Mouse (Mus musculus) small intestine, adult 2 months (tissue): Measurements from ENCODE around the gene Ehd3.

Experiments
- CTCF ChIP-seq: fragments of 200-500 bp; IDR thresholded peaks from 2 replicates; pipeline ENCODE4 v1.5.1; 2012; ENCODE audit warnings: low read depth, mild to moderate bottlenecking, control low read depth, inconsistent platforms, low read length, moderate library complexity, mixed read lengths; ENCODE audit not compliant: insufficient replicate concordance, insufficient read length; ENCODE audit errors: extremely low read depth
- POLR2A ChIP-seq: fragments of 200-500 bp; IDR thresholded peaks from 2 replicates; pipeline ENCODE4 v1.6.1; 2012; ENCODE audit warnings: low read depth, mild to moderate bottlenecking, control low read depth, inconsistent platforms, low read length, moderate library complexity

DNA sequence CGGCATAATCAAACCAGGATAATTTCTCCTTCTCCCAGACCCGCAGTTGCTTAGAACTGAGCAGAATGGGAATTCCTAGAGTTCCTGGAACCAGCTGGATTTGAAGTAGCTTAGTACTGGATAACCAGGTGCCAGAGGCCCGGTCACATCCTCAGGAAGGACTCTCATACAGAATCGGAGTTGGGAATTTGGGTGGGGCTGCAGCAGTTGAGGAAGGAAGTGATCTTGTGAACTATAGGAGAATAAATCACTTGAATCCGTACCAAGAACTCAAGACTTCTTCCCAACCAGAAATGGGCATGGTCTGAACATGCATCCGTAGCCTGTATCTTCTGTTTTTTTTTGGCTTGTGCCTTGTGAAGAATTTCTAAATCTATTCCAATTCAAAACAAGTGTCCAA, 22.2 kb downstream of the Ehd3 start:
- no peak for TF ChIP-seq CTCF
- TF ChIP-seq POLR2A = no peak
